Mouse (Mus musculus): ENCODE results near the gene Olfr1337.
"Not testable (repeated sequence)": the region's sequence is repeated elsewhere in the genome, so short reads cannot be mapped to it uniquely, and the experiment has no call there.

Olfr1337 gene

GRCm38 (mm10) chr4:118782486-118782885 lies at the start of gene Olfr1337:
Olfr1337 (minus strand) TSS chr4:118782586.
- no peak for DNase-seq (ENCODE audit: low read depth, low spot score)

DNA sequence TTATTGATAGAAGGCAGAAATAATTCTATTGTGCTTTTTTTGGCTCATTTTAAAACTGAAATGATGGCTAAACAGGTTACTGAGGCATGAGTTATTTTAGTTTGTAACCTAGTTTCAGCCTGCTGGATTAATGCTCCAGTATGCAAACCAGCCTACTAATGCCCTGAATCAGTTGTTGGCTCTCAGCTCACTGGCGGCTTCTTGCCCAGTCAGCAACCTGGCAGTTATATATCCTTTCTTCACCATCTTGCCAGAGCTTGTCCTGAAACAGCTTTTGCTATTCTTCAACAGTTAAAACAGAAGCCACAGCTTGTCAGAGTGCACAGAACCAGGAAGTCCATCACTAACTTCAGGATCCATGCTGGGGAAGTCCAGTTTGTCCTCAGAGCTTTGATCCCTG lies 36.5 kb upstream of the Olfr1337 start:
- no peak for DNase-seq (ENCODE audit: low read depth, low spot score)

DNA sequence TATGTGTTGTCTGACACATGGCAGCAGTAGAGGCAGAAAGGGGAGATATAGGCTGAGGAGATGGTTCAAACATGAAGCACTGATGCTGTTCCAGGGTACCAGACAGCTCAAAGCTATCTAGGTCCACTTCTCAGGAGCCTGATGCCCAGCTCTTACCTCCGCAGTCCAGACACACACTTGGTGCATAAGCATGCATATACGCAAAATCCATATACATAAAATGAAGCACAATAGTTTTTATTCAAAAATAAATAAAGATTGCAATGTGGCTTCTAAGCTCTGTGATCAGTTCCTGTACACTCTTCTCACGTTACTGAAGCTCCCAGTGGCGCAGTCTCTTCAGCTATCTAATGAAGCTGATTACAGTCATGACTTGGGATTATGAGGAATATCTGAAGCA lies 27.5 kb upstream of the Olfr1337 start, which contains the start of gene Olfr1335:
TSS of gene Olfr1335 (minus strand) at position 101 of the 400 bp plus-strand sequence.
- no peak for DNase-seq (ENCODE audit: low read depth, low spot score)

DNA sequence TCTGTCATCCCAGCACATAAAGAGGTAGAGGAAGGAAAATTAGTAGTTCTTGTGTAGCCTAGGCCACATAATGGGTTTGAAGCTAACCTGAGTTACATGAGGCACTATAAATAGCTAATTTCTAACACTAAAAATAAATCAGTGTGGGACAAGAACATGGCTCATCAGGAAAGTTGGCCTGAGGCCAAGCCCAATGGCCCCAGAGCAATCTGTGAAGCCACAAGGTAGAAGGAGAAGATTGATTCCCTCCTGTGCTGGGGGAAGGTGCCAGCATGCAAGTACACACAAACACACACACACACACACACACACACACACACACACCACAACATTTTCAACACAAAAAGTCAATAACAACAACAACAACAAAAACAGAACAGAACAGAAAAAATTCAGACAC lies 10.4 kb upstream of the Olfr1337 start:
- DNase-seq (ENCODE audit: low read depth, low spot score), result not testable (repeated sequence)

GRCm38 (mm10) chr4:118758637-118759036 lies 23.7 kb downstream of the Olfr1337 start, which contains the start of gene Olfr1338:
Olfr1338 (minus strand) TSS chr4:118758737.
- DNase-seq (ENCODE audit: low read depth, low spot score), result no peak

DNA sequence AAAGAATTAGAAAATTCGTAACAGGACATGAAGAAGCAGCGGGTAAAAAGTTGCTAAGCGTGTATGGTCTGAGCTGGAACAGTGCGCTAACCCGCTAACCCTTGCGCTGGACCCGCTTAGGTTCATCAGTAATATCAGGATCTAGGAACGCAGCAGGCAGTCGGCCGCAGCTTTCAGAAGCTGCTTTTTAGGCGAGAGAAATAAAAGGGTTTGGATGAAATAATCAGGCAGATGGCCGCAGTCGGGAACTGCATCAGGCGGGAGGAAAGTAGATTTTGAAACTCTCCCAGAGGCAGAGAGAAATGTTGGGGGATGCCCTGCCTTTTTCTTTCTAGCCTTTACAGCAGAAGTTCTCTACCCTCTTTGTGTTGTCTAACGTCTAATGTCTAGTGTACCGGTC lies 40.5 kb downstream of the Olfr1337 start:
- no peak for DNase-seq (ENCODE audit: low read depth, low spot score)

DNA sequence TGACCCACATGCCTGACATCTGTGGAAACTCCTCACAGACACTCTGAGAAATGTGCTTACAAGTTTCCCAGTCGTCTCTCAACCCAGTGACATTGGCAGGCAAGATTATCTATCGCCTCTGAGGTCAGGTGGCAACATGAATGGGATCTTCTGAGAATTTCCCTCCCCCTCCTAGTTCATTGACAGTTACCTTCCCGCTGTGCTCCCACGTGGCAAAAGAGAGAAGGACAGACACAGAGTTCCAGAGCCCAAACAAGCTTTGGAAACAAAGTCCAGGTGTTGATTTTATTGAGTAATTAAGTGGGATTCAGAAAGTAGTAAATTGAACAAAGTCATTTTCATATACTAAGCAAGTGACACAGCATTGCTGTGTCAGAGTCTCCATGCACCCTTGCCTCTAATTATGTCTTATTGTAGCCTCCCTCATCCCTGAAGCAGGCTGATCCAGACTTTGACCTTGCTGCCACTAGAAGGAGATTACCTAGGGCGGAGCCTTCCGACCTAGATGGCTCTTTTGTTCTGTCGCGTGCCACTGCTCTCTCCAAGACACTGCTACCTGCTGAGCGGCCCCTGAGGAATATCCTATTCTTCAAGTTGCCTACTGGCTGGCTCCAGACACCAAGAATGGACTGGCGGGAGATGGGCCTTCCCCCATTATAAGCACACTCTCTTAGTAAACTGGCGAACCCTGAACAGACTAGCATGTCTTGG lies 41.2 kb downstream of the Olfr1337 start:
- DNase-seq (ENCODE audit: low read depth, low spot score), result no peak

GRCm38 (mm10) chr4:118739574-118739973 lies 42.8 kb downstream of the Olfr1337 start:
- DNase-seq (ENCODE audit: low read depth, low spot score), result no peak

- DNase-seq (ENCODE audit: low read depth, low spot score), result no peak
Observed at GRCm38 (mm10) chr4:118731875-118732274, 50.5 kb downstream of the Olfr1337 start, which contains the start of gene Olfr1339. Olfr1339 (plus strand) TSS chr4:118732175.
